Mouse (Mus musculus): ENCODE measurements around the gene Taf1d. TPM values are rescaled to one million over a fixed set of nuclear protein-coding genes. Genes with fewer than 3 reads are reported as not detected.
A peak's percentile ranks its signal among the peaks of the same experiment; 100 is the strongest.

Taf1d gene
- polyA plus RNA-seq, 1 experiment, result 10.3 TPM

- TF ChIP-seq POLR2A (IDR thresholded peaks at IDR 0.05; ENCODE audit: borderline replicate concordance, extremely low read depth, low read depth, low read length) (no peak), CTCF (IDR thresholded peaks at IDR 0.05; ENCODE audit: insufficient read depth, low read length) (no peak)
- DNase-seq, result no peak
- Histone ChIP-seq H3K4me3 (replicated peaks; ENCODE audit: extremely low read depth, low read depth, low read length) (no peak overlapping the region), H3K4me1 (ENCODE audit: control insufficient read depth, insufficient read depth, low read length) (no peaks in the 10 kb centered on the region)
- 53% methylated on average over 5 of the region's 5 CpGs for WGBS
Measured at GRCm38 (mm10) chr9:15317223-15318169, 11.5 kb downstream of the Taf1d start.

GRCm38 (mm10) chr9:15318170-15318742, 12.2 kb downstream of the Taf1d start:
- 69% methylated on average over 2 of the region's 2 CpGs for WGBS
- H3K4me1 ChIP-seq (ENCODE audit: control insufficient read depth, insufficient read depth, low read length), result no peaks in the 10 kb centered on the region
- H3K4me3 ChIP-seq (replicated peaks; ENCODE audit: extremely low read depth, low read depth, low read length), result no peak overlapping the region
- DNase-seq, result no peak
- TF ChIP-seq POLR2A (IDR thresholded peaks at IDR 0.05; ENCODE audit: borderline replicate concordance, extremely low read depth, low read depth, low read length) (no peak), CTCF (IDR thresholded peaks at IDR 0.05; ENCODE audit: insufficient read depth, low read length) (no peak)

GRCm38 (mm10) chr9:15337776-15338175, 31.8 kb downstream of the Taf1d start:
- no peak for DNase-seq
- TF ChIP-seq CTCF (IDR thresholded peaks at IDR 0.05; ENCODE audit: insufficient read depth, low read length) (no peak), POLR2A (IDR thresholded peaks at IDR 0.05; ENCODE audit: borderline replicate concordance, extremely low read depth, low read depth, low read length) (no peak)
- Histone ChIP-seq H3K4me3 (replicated peaks; ENCODE audit: extremely low read depth, low read depth, low read length) (no peak overlapping the region), H3K4me1 (ENCODE audit: control insufficient read depth, insufficient read depth, low read length) (no peaks in the 10 kb centered on the region)
- 74% methylated on average over 4 of the region's 4 CpGs for WGBS

GRCm38 (mm10) chr9:15349925-15350324, 43.9 kb downstream of the Taf1d start:
- Histone ChIP-seq H3K4me1 (ENCODE audit: control insufficient read depth, insufficient read depth, low read length) (no peaks in the 10 kb centered on the region), H3K4me3 (replicated peaks; ENCODE audit: extremely low read depth, low read depth, low read length) (no peak overlapping the region)
- no peak for DNase-seq
- 70% methylated on average over 2 of the region's 2 CpGs for WGBS
- no peak for TF ChIP-seq POLR2A (IDR thresholded peaks at IDR 0.05; ENCODE audit: borderline replicate concordance, extremely low read depth, low read depth, low read length)
- TF ChIP-seq CTCF (IDR thresholded peaks at IDR 0.05; ENCODE audit: insufficient read depth, low read length), result no peak

GRCm38 (mm10) chr9:15356916-15357483, 51.0 kb downstream of the Taf1d start:
- no peaks in the 10 kb centered on the region; the same call in 1 of the 2 replicates for H3K4me1 ChIP-seq (ENCODE audit: control insufficient read depth, insufficient read depth, low read length)
- no peak for DNase-seq
- WGBS, result under 1% methylated on average over 9 of the region's 9 CpGs
- peak overlapping the region; percentile 80 for H3K4me3 ChIP-seq (replicated peaks; ENCODE audit: extremely low read depth, low read depth, low read length)
- TF ChIP-seq POLR2A (IDR thresholded peaks at IDR 0.05; ENCODE audit: borderline replicate concordance, extremely low read depth, low read depth, low read length) (no peak), CTCF (IDR thresholded peaks at IDR 0.05; ENCODE audit: insufficient read depth, low read length) (no peak)

GRCm38 (mm10) chr9:15357484-15358275, 51.7 kb downstream of the Taf1d start, which contains the start of gene Cep295:
Gene Cep295 (minus strand): TSS chr9:15357788.
- under 1% methylated on average over 60 of the region's 60 CpGs for WGBS
- peak; percentile 95 for DNase-seq

GRCm38 (mm10) chr9:15364843-15365242, 58.8 kb downstream of the Taf1d start:
- 54% methylated on average over 1 of the region's 1 CpGs for WGBS
- no peaks in the 10 kb centered on the region for H3K4me1 ChIP-seq (ENCODE audit: control insufficient read depth, insufficient read depth, low read length)
- H3K4me3 ChIP-seq (replicated peaks; ENCODE audit: extremely low read depth, low read depth, low read length), result no peak overlapping the region
- DNase-seq, result no peak
- TF ChIP-seq POLR2A (IDR thresholded peaks at IDR 0.05; ENCODE audit: borderline replicate concordance, extremely low read depth, low read depth, low read length) (no peak), CTCF (IDR thresholded peaks at IDR 0.05; ENCODE audit: insufficient read depth, low read length) (no peak)

More at GRCm38 (mm10) chr9:15357484-15358275, 51.7 kb downstream of the Taf1d start, which contains the start of gene Cep295:
- Histone ChIP-seq H3K4me3 (replicated peaks; ENCODE audit: extremely low read depth, low read depth, low read length) (peak within 1 kb of the TSS; percentile 92), H3K4me1 (ENCODE audit: control insufficient read depth, insufficient read depth, low read length) (no peaks in the 10 kb centered on the region; the same call in 1 of the 2 replicates)
- TF ChIP-seq CTCF (IDR thresholded peaks at IDR 0.05; ENCODE audit: insufficient read depth, low read length), result no peak
- peak; percentile 98; the same call in 1 of the 2 replicates for TF ChIP-seq POLR2A (IDR thresholded peaks at IDR 0.05; ENCODE audit: borderline replicate concordance, extremely low read depth, low read depth, low read length)

GRCm38 (mm10) chr9:15365856-15366255, 59.8 kb downstream of the Taf1d start:
- Histone ChIP-seq H3K4me1 (ENCODE audit: control insufficient read depth, insufficient read depth, low read length) (no peaks in the 10 kb centered on the region), H3K4me3 (replicated peaks; ENCODE audit: extremely low read depth, low read depth, low read length) (no peak overlapping the region)
- 80% methylated on average over 1 of the region's 1 CpGs for WGBS
- TF ChIP-seq POLR2A (IDR thresholded peaks at IDR 0.05; ENCODE audit: borderline replicate concordance, extremely low read depth, low read depth, low read length), result no peak
- TF ChIP-seq CTCF (IDR thresholded peaks at IDR 0.05; ENCODE audit: insufficient read depth, low read length), result no peak
- no peak for DNase-seq

- H3K4me3 ChIP-seq (replicated peaks; ENCODE audit: extremely low read depth, low read depth, low read length), result no peak overlapping the region
- 60% methylated on average over 2 of the region's 2 CpGs for WGBS
- DNase-seq, result no peak
- H3K4me1 ChIP-seq (ENCODE audit: control insufficient read depth, insufficient read depth, low read length), result no peaks in the 10 kb centered on the region
- no peak for TF ChIP-seq POLR2A (IDR thresholded peaks at IDR 0.05; ENCODE audit: borderline replicate concordance, extremely low read depth, low read depth, low read length)
- no peak for TF ChIP-seq CTCF (IDR thresholded peaks at IDR 0.05; ENCODE audit: insufficient read depth, low read length)
Measured at GRCm38 (mm10) chr9:15366260-15366659, 60.2 kb downstream of the Taf1d start.

Other genes starting within 250 kb of the Taf1d start
- gene Hephl1, start 194.1 kb upstream of the Taf1d start, polyA plus RNA-seq (2012; rRNA removed), result 0.03 and 0.36 TPM in 2 replicates
- gene Vstm5, start 67.2 kb upstream of the Taf1d start, polyA plus RNA-seq (2012; rRNA removed), result 1.4 and 2.1 TPM in 2 replicates
- gene Med17, start 26.3 kb upstream of the Taf1d start, polyA plus RNA-seq (2012; rRNA removed), result 24.6 and 25.3 TPM in 2 replicates
- gene 4931406C07Rik, start 234 bp downstream of the Taf1d start, polyA plus RNA-seq (2012; rRNA removed), result 7.3 and 13.7 TPM in 2 replicates
- gene Cep295, start 51.6 kb downstream of the Taf1d start, polyA plus RNA-seq (2012; rRNA removed), result 3.1 and 3.7 TPM in 2 replicates
- gene Smco4, start 187.2 kb downstream of the Taf1d start, polyA plus RNA-seq (2012; rRNA removed), result 22.0 and 27.1 TPM in 2 replicates